Mouse (Mus musculus) embryonic facial prominence, embryonic 11.5 days (tissue): ENCODE measurements at regions not wholly inside any gene's neighbourhood (a gene's known extent, or its start where the extent isn't known, plus 50 kb on each side); places are given as distances from the start of the nearest gene placed in this dataset.
A peak's percentile ranks its signal among the peaks of the same experiment; 100 is the strongest.

ENCODE experiments used
- ATAC-seq: fragments of 200-750 bp; cut with Nextera tagmentation; replicated peaks from 2 replicates; pipeline ENCODE4 v1.8.0; 2017; ENCODE audit warnings: low read depth; ENCODE audit not compliant: insufficient number of reproducible peaks, low FRiP score, low TSS enrichment
- DNase-seq: peaks from one replicate; pipeline ENCODE4 v3.0.0-alpha.2; 2015; ENCODE audit warnings: low spot score
- H3K27ac ChIP-seq: fragments of 300-500 bp; sonication (generic); replicated peaks from 2 replicates; pipeline ENCODE4 v1.5.1; 2014; ENCODE audit warnings: mild to moderate bottlenecking, low read depth, low read length, control low read depth
- H3K27me3 ChIP-seq: fragments of 300-500 bp; sonication (generic); 2 replicates; pipeline ENCODE4 v1.6.1; 2014; ENCODE audit warnings: mild to moderate bottlenecking, low read length, moderate library complexity, mixed read lengths; ENCODE audit not compliant: control insufficient read depth, insufficient read depth
- H3K36me3 ChIP-seq: fragments of 300-500 bp; sonication (generic); replicated peaks from 2 replicates; pipeline ENCODE4 v1.6.1; 2014; ENCODE audit warnings: low read depth, mild to moderate bottlenecking, low read length, moderate library complexity, mixed read lengths; ENCODE audit not compliant: control insufficient read depth, insufficient read depth
- H3K4me1 ChIP-seq: fragments of 300-500 bp; sonication (generic); 2 replicates; pipeline ENCODE4 v1.6.1; 2014; ENCODE audit warnings: low read length, mixed read lengths; ENCODE audit not compliant: control insufficient read depth, insufficient read depth
- H3K4me2 ChIP-seq: fragments of 300-500 bp; sonication (generic); 2 replicates; pipeline ENCODE4 v1.6.1; 2014; ENCODE audit warnings: low read depth, mild to moderate bottlenecking, control low read depth, low read length, moderate library complexity
- H3K4me3 ChIP-seq: fragments of 300-500 bp; sonication (generic); 2 replicates; pipeline ENCODE4 v1.5.1; 2014; ENCODE audit warnings: low read depth, low read length, control low read depth
- H3K9ac ChIP-seq: fragments of 300-500 bp; sonication (generic); replicated peaks from 2 replicates; pipeline ENCODE4 v1.6.1; 2014; ENCODE audit warnings: mild to moderate bottlenecking, control low read depth, low read length
- H3K9me3 ChIP-seq: fragments of 300-500 bp; sonication (generic); replicated peaks from 2 replicates; pipeline ENCODE4 v1.6.1; 2016; ENCODE audit warnings: mild to moderate bottlenecking, low read length, inconsistent platforms, mixed read lengths; ENCODE audit not compliant: control insufficient read depth
- WGBS: fragments of 180-500 bp; shearing (Covaris S2); extraction: QIAGEN DNeasy Blood & Tissue Kit; methylation state at CpG from one replicate; pipeline ENCODE4 v1.1.7; 2014; 5-methylcytosine and 5-hydroxymethylcytosine counted together

- H3K4me2 ChIP-seq, result no peak overlapping the region
- no peaks in the 10 kb centered on the region for H3K4me1 ChIP-seq
- ATAC-seq, result no peak
- no peaks in the 10 kb centered on the region for H3K27me3 ChIP-seq
- peak; percentile 77 for DNase-seq
- no peak overlapping the region for H3K27ac ChIP-seq
- WGBS, result 20% methylated on average over 4 of the region's 4 CpGs
- H3K4me3 ChIP-seq, result no peak overlapping the region
- H3K36me3 ChIP-seq, result no peaks in the 10 kb centered on the region
- H3K9me3 ChIP-seq, result no peaks in the 10 kb centered on the region
- no peak overlapping the region for H3K9ac ChIP-seq
These were observed 797.4 kb upstream of the Impad1 start for GRCm38 (mm10) chr4:5590531-5590930.

GRCm38 (mm10) chr4:5587465-5587864 is 794.3 kb upstream of the Impad1 start:
- no peak overlapping the region for H3K27ac ChIP-seq
- H3K27me3 ChIP-seq, result no peaks in the 10 kb centered on the region
- no peaks in the 10 kb centered on the region for H3K36me3 ChIP-seq
- H3K4me1 ChIP-seq, result no peaks in the 10 kb centered on the region
- ATAC-seq (no peak), DNase-seq (no peak)
- H3K9me3 ChIP-seq, result no peaks in the 10 kb centered on the region
- H3K9ac ChIP-seq, result no peak overlapping the region
- no peak overlapping the region for H3K4me2 ChIP-seq
- no peak overlapping the region for H3K4me3 ChIP-seq
- WGBS, result 83% methylated on average over 4 of the region's 4 CpGs

- ATAC-seq, result no peak
- no peaks in the 10 kb centered on the region for H3K27me3 ChIP-seq
- H3K4me2 ChIP-seq, result no peak overlapping the region
- H3K9ac ChIP-seq, result no peak overlapping the region
- H3K9me3 ChIP-seq, result no peaks in the 10 kb centered on the region
- H3K4me1 ChIP-seq, result no peaks in the 10 kb centered on the region
- no peak overlapping the region for H3K27ac ChIP-seq
- DNase-seq, result peak; percentile 17
- no peak overlapping the region for H3K4me3 ChIP-seq
- no peaks in the 10 kb centered on the region for H3K36me3 ChIP-seq
- WGBS, result 61% methylated on average over 4 of the region's 4 CpGs
These were observed 792.0 kb upstream of the Impad1 start for GRCm38 (mm10) chr4:5585205-5585604.

GRCm38 (mm10) chr4:5583989-5584677 is 791.0 kb upstream of the Impad1 start:
- H3K36me3 ChIP-seq, result no peaks in the 10 kb centered on the region
- WGBS, result 73% methylated on average over 6 of the region's 6 CpGs
- no peak for DNase-seq
- H3K4me2 ChIP-seq, result no peak overlapping the region
- H3K9me3 ChIP-seq, result no peaks in the 10 kb centered on the region
- ATAC-seq, result no peak
- H3K9ac ChIP-seq, result no peak overlapping the region
- no peak overlapping the region for H3K4me3 ChIP-seq
- H3K4me1 ChIP-seq, result no peaks in the 10 kb centered on the region
- H3K27ac ChIP-seq, result no peak overlapping the region
- no peaks in the 10 kb centered on the region for H3K27me3 ChIP-seq

- Histone ChIP-seq H3K4me3 (no peak overlapping the region), H3K27me3 (no peaks in the 10 kb centered on the region), H3K9ac (no peak overlapping the region), H3K27ac (no peak overlapping the region), H3K4me2 (no peak overlapping the region), H3K36me3 (no peaks in the 10 kb centered on the region), H3K9me3 (no peaks in the 10 kb centered on the region), H3K4me1 (no peaks in the 10 kb centered on the region)
- no peak for ATAC-seq
- DNase-seq, result no peak
These were observed 774.9 kb upstream of the Impad1 start for GRCm38 (mm10) chr4:5568076-5568475.

DNA sequence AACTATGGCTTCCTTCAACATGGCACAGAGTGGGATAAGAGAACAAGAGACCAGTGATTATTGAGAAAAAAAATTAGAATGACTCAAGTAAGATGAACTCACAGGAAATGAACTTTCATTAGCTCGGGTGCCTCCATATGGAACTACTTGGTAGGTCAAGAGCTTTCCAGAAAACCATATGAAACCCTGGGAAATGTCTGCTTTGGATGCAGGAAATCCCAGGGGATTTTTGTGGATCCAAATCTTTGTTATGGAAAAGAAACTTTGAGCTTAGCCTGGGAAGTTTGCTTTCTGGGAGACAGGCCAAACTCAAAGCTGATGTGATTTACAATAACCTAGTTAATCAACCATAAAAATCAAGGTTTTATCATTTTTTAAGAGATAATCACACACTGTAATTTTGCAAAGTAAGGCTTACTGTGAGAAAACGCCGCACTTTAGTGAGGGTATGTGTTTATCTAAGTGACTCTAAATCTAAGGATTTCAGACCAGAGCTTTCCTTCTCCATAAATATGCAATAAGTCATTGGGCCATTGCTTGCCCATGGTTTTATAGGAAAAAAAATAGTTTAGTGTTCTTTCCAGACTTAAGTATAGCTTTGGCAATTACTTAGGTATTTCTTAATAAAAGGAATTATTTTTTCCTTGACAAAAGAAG is 767.0 kb upstream of the Impad1 start:
- WGBS, result 51% methylated on average over 3 of the region's 3 CpGs
- H3K36me3 ChIP-seq, result no peaks in the 10 kb centered on the region
- no peak overlapping the region for H3K4me3 ChIP-seq
- ATAC-seq (no peak), DNase-seq (peak; percentile 72)
- H3K4me1 ChIP-seq, result no peaks in the 10 kb centered on the region
- no peak overlapping the region for H3K27ac ChIP-seq
- no peak overlapping the region for H3K4me2 ChIP-seq
- H3K9ac ChIP-seq, result no peak overlapping the region
- H3K9me3 ChIP-seq, result no peaks in the 10 kb centered on the region
- no peaks in the 10 kb centered on the region for H3K27me3 ChIP-seq

DNA sequence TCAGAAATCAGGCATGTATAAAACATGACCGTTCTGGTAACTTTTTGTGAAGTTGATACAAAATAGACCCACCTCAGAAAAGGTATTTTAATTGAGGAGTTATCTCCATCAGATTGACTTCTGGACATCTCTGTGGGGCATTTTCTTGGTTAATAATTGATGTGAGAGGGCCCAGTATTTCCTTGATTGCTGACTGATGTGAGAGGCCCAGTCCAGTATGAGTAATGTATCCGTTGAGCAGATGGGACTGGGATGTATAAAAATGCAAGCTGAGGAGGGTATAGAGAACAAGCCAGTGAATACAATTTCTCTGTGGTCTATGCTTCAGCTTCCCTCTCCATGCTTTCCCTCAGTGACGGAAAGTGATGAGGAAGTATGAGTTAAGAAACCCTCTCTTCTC is 747.0 kb upstream of the Impad1 start:
- no peak overlapping the region for H3K4me2 ChIP-seq
- no peaks in the 10 kb centered on the region for H3K27me3 ChIP-seq
- no peak overlapping the region for H3K9ac ChIP-seq
- no peak for ATAC-seq
- H3K27ac ChIP-seq, result no peak overlapping the region
- H3K4me3 ChIP-seq, result no peak overlapping the region
- WGBS, result 85% methylated on average over 3 of the region's 3 CpGs
- no peaks in the 10 kb centered on the region for H3K36me3 ChIP-seq
- no peaks in the 10 kb centered on the region for H3K9me3 ChIP-seq
- H3K4me1 ChIP-seq, result no peaks in the 10 kb centered on the region
- no peak for DNase-seq

DNA sequence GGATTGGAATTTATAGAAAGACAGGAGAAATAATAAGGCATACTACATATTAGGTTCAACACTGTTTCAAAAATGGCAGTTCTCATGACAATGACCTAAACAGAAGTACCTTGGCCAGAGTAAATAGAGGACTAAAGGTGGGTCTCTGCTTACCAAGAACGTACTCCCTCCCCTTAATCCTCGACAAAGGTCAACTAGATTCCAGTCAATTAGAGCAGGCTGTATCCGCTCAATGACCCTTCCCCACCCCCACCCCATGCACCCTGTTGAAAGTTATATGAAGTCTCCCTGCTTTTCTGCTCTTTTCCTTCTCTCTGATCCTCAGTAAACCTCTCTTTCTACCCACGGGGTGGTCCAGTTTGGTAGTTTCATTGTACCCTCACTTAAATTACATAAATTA is 737.3 kb upstream of the Impad1 start:
- Histone ChIP-seq H3K4me3 (no peak overlapping the region), H3K27me3 (no peaks in the 10 kb centered on the region), H3K9ac (no peak overlapping the region), H3K9me3 (no peaks in the 10 kb centered on the region), H3K4me1 (no peaks in the 10 kb centered on the region), H3K27ac (no peak overlapping the region), H3K4me2 (no peak overlapping the region), H3K36me3 (no peaks in the 10 kb centered on the region)
- WGBS, result 32% methylated on average over 4 of the region's 4 CpGs
- DNase-seq (no peak), ATAC-seq (no peak)
